Mouse (Mus musculus): ENCODE data around the gene Gm15517.

- TF ChIP-seq EP300 (IDR thresholded peaks at IDR 0.05; ENCODE audit: insufficient read depth, low read depth, low read length) (no peak), CTCF (IDR thresholded peaks at IDR 0.05; ENCODE audit: low read depth, low read length) (no peak), POLR2A (IDR thresholded peaks at IDR 0.05; ENCODE audit: insufficient read depth, low read length) (no peak)
Observed at GRCm38 (mm10) chr7:44274096-44274495, 12.8 kb downstream of the Gm15517 start.
